Mouse (Mus musculus): ENCODE results near the gene Efnb2. TPM values are rescaled to one million over a fixed set of nuclear protein-coding genes. Genes with fewer than 3 reads are reported as not detected.

Gene Efnb2
- polyA plus RNA-seq, 1 experiment from 2014 or later: 33.3 TPM

DNA sequence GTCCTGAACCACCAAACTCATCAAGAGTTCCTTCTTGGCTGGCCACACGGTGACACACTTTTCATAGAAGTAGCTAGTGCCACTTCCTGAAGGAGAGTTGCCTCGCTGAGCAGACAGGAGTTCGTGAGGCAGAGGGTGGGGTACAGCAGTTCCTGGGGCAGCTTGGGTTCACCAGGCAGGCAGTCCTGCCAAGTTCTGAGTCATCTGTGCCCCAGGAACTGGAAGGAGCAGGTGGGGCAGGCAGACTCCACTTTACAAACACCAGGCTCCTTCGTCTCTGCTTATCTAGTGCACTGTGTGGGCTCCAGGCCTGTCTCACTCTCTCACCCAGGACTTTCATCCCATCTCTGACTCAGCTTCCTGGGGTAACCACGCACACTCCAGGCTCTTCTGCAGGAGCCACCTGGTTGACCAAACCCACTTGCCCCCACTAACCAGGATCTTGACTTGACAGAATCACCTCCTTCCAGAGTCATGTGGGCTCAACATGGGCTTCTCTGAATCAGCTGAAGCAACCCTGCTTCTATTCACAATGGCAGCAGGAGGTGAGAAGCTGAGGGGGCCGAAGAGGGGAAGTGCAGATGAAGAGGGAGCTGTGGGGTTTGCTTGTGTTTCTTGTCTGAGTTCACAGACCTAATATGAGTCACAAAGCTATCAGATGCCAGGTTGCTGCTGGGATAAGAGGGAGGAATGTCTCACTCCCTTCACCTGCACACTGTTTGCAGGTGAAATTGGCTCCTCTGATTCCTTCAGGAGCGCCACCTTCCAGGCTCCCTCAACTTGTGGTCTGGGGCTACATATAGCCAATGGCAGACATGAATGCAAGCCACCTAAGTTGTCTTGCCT, 58.2 kb downstream of the Efnb2 start:
- no peak overlapping the region for H3K4me2 ChIP-seq (replicated peaks)
- 62% methylated on average over 7 of the region's 7 CpGs for WGBS
- H3K27ac ChIP-seq: no peak overlapping the region
- no peak overlapping the region for H3K4me3 ChIP-seq
- no peak for ATAC-seq (ENCODE audit: low FRiP score, low read depth)
- H3K27me3 ChIP-seq: no peaks in the 10 kb centered on the region; the same call in 1 of the 2 replicates
- H3K9me3 ChIP-seq: no peaks in the 10 kb centered on the region
- H3K36me3 ChIP-seq: no peaks in the 10 kb centered on the region
- H3K9ac ChIP-seq: no peak overlapping the region
- H3K4me1 ChIP-seq: peaks cover 14% of the 10 kb centered on the region

GRCm38 (mm10) chr8:8599931-8600330, 61.1 kb downstream of the Efnb2 start:
- Histone ChIP-seq H3K27me3 (peaks cover 4% of the 10 kb centered on the region; the same call in 1 of the 2 replicates), H3K27ac (no peak overlapping the region), H3K4me3 (no peak overlapping the region), H3K36me3 (no peaks in the 10 kb centered on the region), H3K9ac (no peak overlapping the region), H3K9me3 (no peaks in the 10 kb centered on the region), H3K4me2 (replicated peaks) (no peak overlapping the region), H3K4me1 (peaks cover 12% of the 10 kb centered on the region)
- no peak for ATAC-seq (ENCODE audit: low FRiP score, low read depth)
- WGBS: 87% methylated on average over 7 of the region's 7 CpGs

GRCm38 (mm10) chr8:8597434-8597833, 63.6 kb downstream of the Efnb2 start:
- Histone ChIP-seq H3K9me3 (no peaks in the 10 kb centered on the region), H3K4me2 (replicated peaks) (no peak overlapping the region), H3K4me3 (no peak overlapping the region), H3K4me1 (peaks cover 4% of the 10 kb centered on the region; the same call in 1 of the 2 replicates), H3K27ac (no peak overlapping the region), H3K36me3 (no peaks in the 10 kb centered on the region), H3K27me3 (peaks cover 4% of the 10 kb centered on the region; the same call in 1 of the 2 replicates), H3K9ac (no peak overlapping the region)
- ATAC-seq (ENCODE audit: low FRiP score, low read depth): no peak
- 37% methylated on average over 13 of the region's 13 CpGs for WGBS

- WGBS: 64% methylated on average over 12 of the region's 12 CpGs
- H3K27me3 ChIP-seq: peaks cover 4% of the 10 kb centered on the region; the same call in 1 of the 2 replicates
- H3K36me3 ChIP-seq: no peaks in the 10 kb centered on the region
- no peaks in the 10 kb centered on the region for H3K9me3 ChIP-seq
- no peak overlapping the region for H3K9ac ChIP-seq
- H3K4me3 ChIP-seq: no peak overlapping the region
- H3K4me1 ChIP-seq: peaks cover 6% of the 10 kb centered on the region; the same call in 1 of the 2 replicates
- no peak for ATAC-seq (ENCODE audit: low FRiP score, low read depth)
- H3K27ac ChIP-seq: no peak overlapping the region
- no peak overlapping the region for H3K4me2 ChIP-seq (replicated peaks)
Observed at GRCm38 (mm10) chr8:8595831-8596611, 65.0 kb downstream of the Efnb2 start.

DNA sequence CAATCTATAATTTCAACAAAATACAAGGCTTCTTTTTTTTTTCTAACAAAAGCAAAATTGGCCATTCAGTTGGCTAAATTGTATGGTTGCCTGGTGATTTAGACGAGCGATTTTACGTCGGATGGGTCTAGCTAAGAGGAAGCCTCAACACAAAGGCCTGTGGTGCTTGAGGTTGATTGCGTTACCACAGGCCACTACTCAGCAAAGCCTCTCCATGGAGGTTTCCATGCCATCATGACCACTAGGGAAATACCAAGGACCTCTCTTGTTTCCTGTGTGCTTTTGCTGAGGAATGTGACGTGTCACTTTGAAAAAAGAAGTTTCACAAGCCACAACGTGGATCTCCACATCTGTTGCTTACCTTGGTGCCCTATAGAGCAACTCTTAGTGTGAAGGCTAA, 67.2 kb downstream of the Efnb2 start:
- no peak for ATAC-seq (ENCODE audit: low FRiP score, low read depth)
- Histone ChIP-seq H3K4me1 (peaks cover 6% of the 10 kb centered on the region; the same call in 1 of the 2 replicates), H3K4me3 (no peak overlapping the region), H3K27me3 (peaks cover 4% of the 10 kb centered on the region; the same call in 1 of the 2 replicates), H3K36me3 (no peaks in the 10 kb centered on the region), H3K4me2 (replicated peaks) (no peak overlapping the region), H3K27ac (no peak overlapping the region), H3K9ac (no peak overlapping the region), H3K9me3 (no peaks in the 10 kb centered on the region)
- WGBS: 87% methylated on average over 7 of the region's 7 CpGs

GRCm38 (mm10) chr8:8593371-8593770, 67.7 kb downstream of the Efnb2 start:
- H3K4me2 ChIP-seq (replicated peaks): no peak overlapping the region
- H3K27me3 ChIP-seq: peaks cover 4% of the 10 kb centered on the region; the same call in 1 of the 2 replicates
- H3K9ac ChIP-seq: no peak overlapping the region
- H3K4me3 ChIP-seq: no peak overlapping the region
- H3K9me3 ChIP-seq: no peaks in the 10 kb centered on the region
- WGBS: 92% methylated on average over 6 of the region's 6 CpGs
- peaks cover 6% of the 10 kb centered on the region; the same call in 1 of the 2 replicates for H3K4me1 ChIP-seq
- H3K36me3 ChIP-seq: no peaks in the 10 kb centered on the region
- no peak overlapping the region for H3K27ac ChIP-seq
- no peak for ATAC-seq (ENCODE audit: low FRiP score, low read depth)

DNA sequence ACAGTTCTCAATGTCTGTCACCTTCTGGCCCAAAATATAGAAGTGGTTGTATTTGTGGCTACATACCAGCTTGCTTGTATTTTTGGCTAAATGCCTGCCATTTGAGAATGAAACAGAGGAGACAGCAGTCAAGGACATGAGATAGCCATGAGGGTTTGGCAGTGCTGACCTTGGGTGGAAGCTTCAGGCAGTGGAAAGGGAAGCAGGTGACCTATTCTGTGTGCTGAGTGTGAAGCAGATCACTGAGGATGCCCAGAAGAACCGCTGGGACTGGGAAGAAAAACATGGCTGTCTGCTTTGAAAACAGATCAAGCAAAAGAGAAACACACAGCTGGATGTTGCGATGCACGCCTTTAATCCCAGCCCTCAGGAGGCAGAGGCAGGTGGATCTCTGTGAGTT, 68.7 kb downstream of the Efnb2 start:
- 94% methylated on average over 3 of the region's 3 CpGs for WGBS
- ATAC-seq (ENCODE audit: low FRiP score, low read depth): no peak

GRCm38 (mm10) chr8:8583981-8584377, 77.1 kb downstream of the Efnb2 start:
- Histone ChIP-seq H3K27me3 (peaks cover 8% of the 10 kb centered on the region; the same call in 1 of the 2 replicates), H3K9ac (no peak overlapping the region), H3K36me3 (no peaks in the 10 kb centered on the region), H3K9me3 (no peaks in the 10 kb centered on the region), H3K4me1 (peaks cover 7% of the 10 kb centered on the region; the same call in 1 of the 2 replicates), H3K4me3 (no peak overlapping the region), H3K27ac (no peak overlapping the region), H3K4me2 (replicated peaks) (no peak overlapping the region)
- ATAC-seq (ENCODE audit: low FRiP score, low read depth): no peak
- WGBS: 85% methylated on average over 4 of the region's 4 CpGs

More for the DNA sequence above, 68.7 kb downstream of the Efnb2 start:
- Histone ChIP-seq H3K9ac (no peak overlapping the region), H3K9me3 (no peaks in the 10 kb centered on the region), H3K36me3 (no peaks in the 10 kb centered on the region), H3K27me3 (0 out of 2 replicates have a peak, but pooled peaks cover 2% of the 10 kb centered on the region), H3K27ac (no peak overlapping the region), H3K4me1 (peaks cover 6% of the 10 kb centered on the region; the same call in 1 of the 2 replicates), H3K4me3 (no peak overlapping the region), H3K4me2 (replicated peaks) (no peak overlapping the region)

- Histone ChIP-seq H3K9ac (no peak overlapping the region), H3K4me2 (replicated peaks) (no peak overlapping the region), H3K27me3 (peaks cover 8% of the 10 kb centered on the region; the same call in 1 of the 2 replicates), H3K9me3 (no peaks in the 10 kb centered on the region), H3K4me1 (peaks cover 7% of the 10 kb centered on the region; the same call in 1 of the 2 replicates), H3K4me3 (no peak overlapping the region), H3K27ac (no peak overlapping the region), H3K36me3 (no peaks in the 10 kb centered on the region)
- 90% methylated on average over 4 of the region's 4 CpGs for WGBS
- no peak for ATAC-seq (ENCODE audit: low FRiP score, low read depth)
Observed at GRCm38 (mm10) chr8:8583290-8583980, 77.6 kb downstream of the Efnb2 start.

DNA sequence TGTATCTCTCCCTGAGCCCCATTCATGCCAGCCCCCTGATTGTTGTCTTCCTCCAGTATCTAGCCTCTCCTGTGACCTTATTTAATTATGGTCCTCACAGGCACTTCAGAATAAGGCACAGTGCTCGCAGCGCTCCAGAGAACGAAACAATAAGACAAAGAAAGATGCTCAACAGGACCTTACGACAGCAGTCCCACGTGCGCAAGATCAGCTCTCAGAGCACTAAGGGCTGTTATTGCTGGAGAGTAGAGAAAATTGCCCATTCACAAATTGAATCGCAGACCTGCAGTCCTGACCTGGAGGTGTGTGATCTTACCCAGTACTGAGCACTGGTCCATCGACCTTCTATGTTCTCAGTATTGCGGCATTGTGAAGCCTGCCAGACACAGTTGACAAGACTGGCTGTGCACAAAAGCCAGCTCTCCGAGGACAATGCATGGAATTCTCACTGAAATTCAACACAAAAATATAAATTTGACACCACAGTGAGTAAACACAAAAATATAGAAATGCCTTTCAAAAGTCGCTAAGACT, 83.2 kb downstream of the Efnb2 start:
- Histone ChIP-seq H3K4me3 (no peak overlapping the region), H3K9me3 (no peaks in the 10 kb centered on the region), H3K27ac (no peak overlapping the region), H3K4me2 (replicated peaks) (no peak overlapping the region), H3K4me1 (0 out of 2 replicates have a peak, but pooled peaks cover 3% of the 10 kb centered on the region), H3K9ac (no peak overlapping the region), H3K36me3 (no peaks in the 10 kb centered on the region), H3K27me3 (no peaks in the 10 kb centered on the region; the same call in 1 of the 2 replicates)
- WGBS: 84% methylated on average over 11 of the region's 11 CpGs
- no peak for ATAC-seq (ENCODE audit: low FRiP score, low read depth)

DNA sequence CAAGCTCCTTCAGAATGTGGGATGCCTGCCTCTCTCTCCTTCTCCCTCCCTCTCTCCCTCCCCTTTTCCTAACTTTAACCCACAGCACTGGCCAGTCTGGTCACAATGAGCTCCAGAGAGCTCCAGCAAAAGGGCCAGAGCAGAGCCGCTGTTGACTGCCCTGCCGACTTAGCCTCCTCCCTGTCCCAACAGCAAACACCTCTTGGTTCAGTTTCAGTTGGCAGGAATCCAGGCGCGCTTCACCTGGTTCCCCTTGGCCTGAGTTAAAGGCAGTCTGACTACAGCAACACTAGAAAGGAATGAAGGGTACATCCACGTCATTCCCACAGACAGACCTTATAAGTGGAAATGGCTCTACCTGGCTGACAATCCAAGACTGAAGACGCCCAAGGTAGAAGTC, 84.2 kb downstream of the Efnb2 start:
- H3K9ac ChIP-seq: no peak overlapping the region
- no peak for ATAC-seq (ENCODE audit: low FRiP score, low read depth)
- 82% methylated on average over 6 of the region's 6 CpGs for WGBS
- H3K27ac ChIP-seq: no peak overlapping the region
- H3K9me3 ChIP-seq: no peaks in the 10 kb centered on the region
- H3K4me1 ChIP-seq: 0 out of 2 replicates have a peak, but pooled peaks cover 3% of the 10 kb centered on the region
- H3K36me3 ChIP-seq: no peaks in the 10 kb centered on the region
- H3K4me2 ChIP-seq (replicated peaks): no peak overlapping the region
- no peak overlapping the region for H3K4me3 ChIP-seq
- H3K27me3 ChIP-seq: no peaks in the 10 kb centered on the region; the same call in 1 of the 2 replicates

All from limb, embryonic 13.5 days (tissue).